Mouse (Mus musculus) right cerebral cortex, postnatal 14 days (tissue): Measurements from ENCODE around the gene Sarnp.

Experiments
- DNase-seq: peaks from one replicate; pipeline ENCODE4 v3.0.0; 2022

Sarnp gene

DNA sequence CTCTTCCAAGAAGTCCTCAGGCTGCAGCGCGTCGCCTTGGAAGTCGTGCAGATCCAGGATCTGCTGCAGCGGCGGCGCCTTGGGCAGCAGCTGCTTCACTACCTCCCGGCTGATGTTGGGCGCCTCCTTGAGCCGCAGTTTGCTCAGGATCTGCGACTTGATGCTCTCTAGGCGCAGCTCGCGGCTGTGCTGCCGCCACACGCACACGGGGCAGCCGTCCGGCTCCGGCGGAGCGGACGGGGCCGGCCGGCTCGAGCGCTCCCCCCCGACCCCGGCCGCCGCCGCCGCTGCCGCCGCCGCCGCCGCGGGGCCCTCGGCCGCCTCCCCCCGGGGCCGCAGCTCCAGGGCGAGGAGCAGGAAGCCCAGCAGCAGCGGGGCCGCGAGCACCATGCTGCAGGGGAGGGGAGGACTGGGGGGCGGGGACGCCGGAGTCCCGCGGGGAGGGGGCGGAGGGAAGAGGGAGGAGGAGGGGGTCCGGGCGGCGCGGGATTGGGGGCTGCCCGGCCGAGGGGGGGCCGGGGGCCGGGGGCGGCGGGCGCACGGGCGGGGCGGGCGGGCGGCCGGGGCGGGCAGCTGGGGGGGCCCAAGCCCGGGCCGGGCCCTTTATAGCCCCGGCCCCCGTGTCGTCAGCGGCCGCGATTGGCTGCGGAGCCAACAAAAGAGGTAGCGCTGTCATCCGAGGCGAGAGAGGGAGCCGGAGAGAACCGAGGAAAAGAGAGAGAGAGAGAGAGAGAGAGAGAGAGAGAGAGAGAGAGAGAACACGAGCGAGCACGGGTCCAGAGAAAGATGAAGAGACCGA is 74.4 kb downstream of the Sarnp start, which contains the start of gene Gdf11:
Gdf11 (minus strand) TSS at position 423 of the 799 bp plus-strand sequence.
- DNase-seq = peak; percentile 56

DNA sequence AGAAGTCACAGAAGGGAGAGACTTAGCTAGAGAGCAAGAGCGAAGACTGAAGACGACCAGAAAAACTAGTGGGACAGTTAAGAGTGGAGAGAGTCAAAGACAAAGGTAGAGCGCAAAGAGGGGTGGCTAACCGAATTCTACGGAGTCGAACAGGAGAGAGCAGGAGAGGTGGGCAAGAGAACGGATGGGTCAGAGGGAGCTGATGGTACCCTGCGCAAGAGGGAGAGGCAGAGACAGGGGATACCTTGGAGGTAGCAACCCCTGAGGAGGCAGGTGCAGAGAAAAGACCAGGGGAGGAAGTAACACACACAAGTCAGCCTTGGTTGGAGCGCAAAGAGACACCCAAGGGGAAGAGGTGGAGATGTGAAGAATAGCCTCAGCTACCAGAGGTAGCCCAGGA is 75.1 kb downstream of the Sarnp start:
- no peak for DNase-seq

DNA sequence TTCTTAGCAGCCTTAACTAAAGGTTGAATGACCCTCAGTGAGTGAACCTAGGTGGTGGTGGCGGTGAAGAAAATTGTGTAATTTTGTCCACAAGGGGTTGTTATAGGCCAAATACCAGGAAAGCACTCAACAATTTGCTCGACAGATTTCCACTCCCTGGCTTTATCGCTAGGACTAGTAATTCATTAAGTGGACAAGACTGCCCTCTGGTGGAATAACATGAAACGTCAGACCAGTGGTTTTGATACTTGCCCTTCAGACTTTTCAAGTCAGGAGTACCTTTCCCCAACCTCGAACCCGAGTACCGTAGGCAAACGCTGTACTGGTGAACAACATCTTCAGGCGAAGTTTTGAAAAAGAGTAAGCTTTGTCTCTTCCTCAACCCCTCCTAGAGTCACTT is 78.3 kb downstream of the Sarnp start:
- peak; percentile 58 for DNase-seq

DNA sequence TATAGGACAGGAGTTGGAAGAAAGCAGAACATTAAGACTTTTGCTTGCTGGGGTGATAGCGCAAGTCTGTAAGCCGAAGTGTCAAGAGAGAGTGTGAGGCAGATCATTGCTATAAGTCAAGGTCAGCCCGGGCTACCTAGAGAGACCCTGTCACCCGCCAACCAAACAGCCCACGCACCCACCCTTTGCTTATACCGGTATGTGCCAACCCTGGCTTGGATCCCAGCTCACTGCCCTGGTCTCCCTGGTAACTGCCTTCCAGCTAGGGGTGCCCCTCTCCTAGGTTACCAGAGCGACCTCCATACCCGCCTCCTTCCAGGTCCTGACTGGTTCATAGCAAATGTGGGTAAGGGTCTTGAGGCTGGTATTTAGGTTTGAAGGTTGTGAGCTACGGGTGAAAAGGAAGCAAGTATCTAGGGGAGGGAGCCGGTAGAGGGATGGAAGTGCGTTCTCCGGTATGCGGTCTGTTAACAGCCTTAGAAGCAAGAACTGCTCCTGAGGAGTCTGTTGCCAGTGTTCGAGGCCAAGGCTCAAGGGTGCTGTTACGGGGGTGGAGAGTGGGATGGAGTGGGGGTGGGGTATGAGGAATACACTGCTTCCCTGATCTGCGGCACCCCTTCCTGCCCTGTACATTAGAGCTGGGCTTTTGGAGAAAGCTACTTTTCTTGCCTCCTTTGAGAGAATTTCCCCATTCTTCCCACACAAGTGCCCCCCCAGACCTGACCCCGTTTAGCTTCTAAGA is 79.0 kb downstream of the Sarnp start:
- peak; percentile 64 for DNase-seq

DNA sequence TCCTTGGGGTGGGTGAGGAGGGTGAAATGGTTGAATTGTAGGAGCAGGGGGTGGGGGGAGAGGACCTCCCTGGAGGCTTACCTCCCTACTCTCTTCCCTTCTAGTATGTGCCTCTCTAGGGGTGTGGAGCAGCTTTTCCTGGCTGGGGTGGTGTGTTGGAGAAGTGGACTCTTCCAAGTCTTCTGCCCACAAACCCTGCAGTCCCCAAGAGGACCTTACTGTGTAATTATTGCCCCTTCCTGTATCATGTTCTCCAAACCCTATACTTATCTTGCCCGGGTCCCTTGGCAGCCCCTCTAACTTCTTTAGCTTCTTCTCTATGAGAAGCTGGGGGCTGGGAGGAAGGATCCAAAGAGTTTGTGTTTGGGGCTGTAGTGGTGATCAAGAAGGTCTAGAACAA is 79.7 kb downstream of the Sarnp start:
- no peak for DNase-seq

DNA sequence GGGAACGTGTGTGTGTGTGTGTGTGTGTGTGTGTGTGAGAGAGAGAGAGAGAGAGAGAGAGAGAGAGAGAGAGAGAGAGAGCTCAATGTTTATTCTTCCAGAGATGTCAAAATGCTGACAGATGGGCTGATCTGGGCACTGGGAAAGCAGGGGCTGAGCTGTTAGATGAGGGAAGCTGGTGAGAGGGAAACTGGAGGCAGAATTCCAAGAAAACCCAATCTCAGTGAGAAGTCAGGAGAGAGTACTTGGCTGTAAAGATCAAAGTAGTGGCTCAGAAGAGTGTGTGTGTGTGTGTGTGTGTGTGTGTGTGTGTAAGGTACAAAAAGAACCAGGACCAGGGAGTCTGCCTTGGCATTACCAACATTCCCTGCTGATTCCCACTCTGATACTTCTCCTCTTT is 80.4 kb downstream of the Sarnp start:
- DNase-seq = no peak

DNA sequence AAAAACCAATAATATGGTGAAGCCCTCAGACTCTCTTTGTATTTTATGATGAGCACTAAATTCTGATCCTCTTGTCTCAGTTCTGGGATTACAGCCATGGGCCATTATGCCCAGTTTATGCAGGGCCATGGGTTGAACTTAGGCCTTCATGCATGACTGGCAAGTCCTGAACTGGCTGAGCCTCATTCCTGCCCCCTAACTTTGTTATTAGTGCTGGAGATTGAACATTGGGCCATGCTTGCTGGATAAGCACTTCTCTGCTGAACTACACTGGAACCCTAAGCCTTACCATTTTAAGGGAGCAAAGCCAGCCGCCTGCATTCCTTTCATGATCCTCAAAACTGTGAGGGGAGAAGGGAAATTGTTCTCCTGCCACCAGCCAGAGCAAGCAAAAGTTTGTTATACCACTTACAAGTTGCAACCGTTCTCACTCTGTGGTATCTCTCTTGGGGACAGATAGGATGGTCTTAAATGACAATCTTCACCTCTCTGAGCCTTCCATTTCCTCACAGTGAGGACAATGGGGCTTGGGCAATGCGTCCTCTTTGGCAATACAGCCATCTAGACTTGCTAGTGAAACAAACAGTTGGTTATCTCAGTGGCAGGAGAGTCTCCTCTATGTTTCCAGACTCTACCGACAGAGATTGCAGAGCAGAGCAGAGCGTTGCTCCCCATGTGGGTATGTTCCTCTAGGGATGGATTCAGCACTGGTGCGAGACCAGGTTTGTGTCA is 82.8 kb downstream of the Sarnp start:
- DNase-seq = no peak

DNA sequence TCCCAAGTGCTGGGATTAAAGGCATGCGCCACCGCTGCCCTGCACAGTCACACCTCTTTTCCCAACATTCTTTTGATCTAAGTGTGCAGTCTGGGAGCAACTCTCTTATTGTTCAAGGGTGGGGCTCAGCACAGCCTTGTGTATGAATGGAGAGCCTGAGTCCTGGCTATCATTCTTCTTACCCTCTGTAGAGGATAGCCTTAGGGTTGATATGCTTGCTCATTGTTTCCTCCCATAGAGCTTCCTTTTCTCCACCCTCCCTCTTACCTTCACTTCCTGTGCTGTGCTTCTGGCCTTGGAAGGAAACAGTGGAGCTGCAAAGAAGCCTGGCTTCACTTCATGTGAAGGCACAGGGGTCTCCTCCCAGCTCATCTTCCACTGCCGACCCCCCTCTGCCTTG is 83.6 kb downstream of the Sarnp start, which contains the start of gene Cd63:
Cd63 (plus strand) TSS at position 292 of the 400 bp plus-strand sequence.
- no peak for DNase-seq

DNA sequence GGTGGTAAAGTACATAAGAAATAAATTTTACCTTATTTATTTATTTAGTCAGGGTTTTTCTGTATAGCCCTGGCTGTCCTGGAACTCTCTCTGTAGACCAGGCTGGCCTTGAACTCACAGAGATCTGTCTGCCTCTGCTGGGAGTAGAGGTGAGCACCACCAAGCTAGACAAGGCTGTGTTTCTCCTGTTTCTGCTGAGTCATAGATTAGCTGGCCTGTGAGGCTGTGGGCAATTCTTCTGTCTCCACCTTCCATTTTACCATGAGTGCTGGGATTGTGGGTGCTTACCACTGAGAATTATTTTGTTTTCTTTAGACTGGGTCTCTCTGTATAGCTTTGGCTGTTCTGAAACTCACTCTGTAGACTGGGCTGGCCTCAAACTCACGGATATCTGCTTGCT is 84.3 kb downstream of the Sarnp start:
- no peak for DNase-seq

DNA sequence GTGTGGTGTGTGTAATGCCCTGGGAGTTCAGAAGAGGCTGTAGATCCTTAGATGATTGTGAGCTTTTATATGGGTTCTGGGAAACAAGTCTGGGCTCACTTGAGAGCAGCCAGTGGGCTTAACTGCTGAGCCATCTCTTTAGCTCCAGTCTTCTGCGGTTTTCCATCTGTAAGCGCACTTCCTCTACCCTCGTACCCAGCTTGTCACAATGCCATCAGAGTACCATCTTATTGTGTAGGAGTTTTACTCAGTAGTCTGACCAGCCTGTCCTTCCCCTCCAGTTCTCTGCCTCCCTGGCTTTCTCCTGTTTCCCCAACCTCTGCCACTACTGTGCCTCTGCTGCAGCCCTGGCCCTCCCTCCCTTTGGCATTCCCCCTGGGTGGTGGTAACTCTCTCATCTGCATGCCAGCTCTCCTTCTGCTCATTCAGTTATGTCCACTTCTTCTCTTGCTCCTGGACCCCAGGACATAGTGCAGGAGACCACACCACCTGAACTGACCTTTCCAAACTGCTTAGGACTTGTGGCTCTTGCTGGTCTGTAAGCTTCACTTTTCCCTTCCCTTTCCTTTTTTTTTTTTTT is 85.4 kb downstream of the Sarnp start:
- no peak for DNase-seq

DNA sequence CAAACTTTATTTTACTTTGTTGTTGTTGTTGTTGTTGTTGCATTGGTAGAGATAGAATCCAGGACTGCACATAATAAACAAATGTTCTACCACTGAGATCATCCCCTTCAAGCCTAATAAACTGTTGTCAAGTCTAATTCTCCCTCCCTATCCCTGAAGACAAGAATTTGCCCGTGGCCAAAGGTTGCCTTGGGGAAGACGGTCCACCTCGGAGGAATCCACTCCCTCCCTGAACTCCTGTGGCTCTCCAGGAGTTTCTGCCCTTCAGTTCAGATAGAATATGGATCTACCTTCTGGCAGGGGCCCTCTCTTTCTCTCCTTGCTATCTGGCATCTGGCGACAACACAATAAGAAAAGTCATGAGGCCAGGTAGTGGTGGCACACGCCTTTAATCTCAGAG is 87.7 kb downstream of the Sarnp start:
- no peak for DNase-seq

DNA sequence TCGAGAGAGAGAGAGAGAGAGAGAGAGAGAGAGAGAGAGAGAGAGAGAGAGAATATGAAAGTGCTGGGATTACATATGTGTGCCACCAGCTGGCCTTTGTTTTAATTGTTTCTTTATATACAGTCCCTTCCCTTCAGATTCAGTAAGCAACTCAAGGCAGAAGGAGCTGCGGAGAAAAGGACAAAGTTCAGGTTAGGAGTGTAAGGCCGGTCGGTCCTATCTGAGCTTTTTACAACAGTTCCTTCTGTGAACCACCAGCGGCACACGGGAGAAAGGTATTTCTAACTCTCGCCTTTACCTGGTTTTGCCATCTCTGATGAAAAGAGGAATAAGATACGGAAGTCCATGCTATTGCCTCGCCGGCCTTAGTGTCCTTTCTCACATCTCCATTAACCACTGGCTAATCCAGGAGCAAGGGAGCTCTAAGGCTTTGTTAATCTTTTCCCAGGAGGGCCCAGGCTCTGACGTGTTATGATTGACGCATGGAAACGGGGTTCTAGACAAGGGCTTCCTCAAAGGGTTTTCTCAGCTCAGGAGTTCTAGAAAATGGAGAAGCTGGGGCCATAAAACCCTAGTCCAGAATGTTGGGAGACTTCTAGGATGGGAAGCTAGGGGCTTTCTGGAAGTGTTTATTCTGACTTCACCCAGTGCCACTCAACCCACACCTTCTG is 91.8 kb downstream of the Sarnp start:
- DNase-seq = no peak

DNA sequence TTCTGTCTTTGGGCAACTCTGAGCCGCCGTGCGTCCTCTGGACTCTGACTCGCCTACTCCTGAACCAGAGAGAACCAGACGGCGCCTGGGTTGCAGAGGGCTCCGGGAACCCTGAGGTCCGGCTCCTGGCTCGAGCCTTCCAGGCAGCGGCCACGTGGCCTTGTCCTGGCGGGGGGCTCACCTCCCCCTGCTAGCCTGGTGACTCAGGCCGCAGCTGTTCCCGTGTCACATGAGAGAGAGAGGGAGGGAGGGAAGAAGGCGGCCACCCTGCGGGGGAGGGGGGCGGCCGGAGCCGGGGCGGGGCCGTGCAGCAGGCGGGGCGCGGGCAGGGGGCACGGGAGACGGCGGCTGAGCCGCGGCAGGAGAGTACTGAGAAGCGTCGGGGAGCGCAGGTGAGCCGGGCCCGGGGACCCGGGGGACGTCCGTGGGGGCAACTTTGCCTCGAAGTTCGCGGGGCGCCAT is 92.5 kb downstream of the Sarnp start:
- DNase-seq = peak; percentile 65

DNA sequence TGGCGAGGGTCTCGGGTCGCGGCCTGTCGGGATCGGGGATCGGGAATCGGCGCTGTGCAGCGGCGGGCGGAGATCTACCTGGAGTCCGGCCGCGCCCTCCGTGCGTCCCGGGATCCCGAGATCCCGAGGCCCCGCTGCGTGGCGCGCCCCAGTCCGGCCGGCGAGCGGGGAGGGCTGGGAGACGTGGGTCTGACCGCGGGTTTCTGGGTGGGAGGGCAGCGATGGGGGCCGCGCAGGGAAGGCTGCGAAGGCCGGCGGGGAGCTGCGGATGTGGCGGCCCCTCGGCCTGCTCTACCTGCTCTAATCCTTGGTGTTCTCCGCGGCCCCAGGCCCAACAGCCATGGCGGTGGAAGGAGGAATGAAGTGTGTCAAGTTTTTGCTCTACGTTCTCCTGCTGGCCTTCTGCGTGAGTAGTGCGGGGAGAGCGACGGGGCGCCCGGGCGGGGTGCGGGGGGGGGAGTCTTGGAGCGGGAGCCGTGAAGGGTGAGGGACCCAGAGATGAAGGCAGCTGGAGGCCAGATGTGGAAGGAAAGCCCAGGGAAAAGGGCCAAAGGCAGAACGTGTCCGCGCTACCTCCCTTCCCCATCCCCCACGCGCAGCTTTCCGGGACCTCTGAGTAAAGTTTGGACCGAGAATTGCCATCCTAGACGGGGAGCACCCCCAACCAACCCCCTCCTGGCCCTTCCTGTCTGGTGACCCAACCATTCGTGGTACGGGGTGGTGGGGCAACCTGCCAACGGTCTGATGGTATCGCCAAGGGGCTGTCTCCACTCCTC is 93.1 kb downstream of the Sarnp start:
- peak; percentile 62 for DNase-seq

DNA sequence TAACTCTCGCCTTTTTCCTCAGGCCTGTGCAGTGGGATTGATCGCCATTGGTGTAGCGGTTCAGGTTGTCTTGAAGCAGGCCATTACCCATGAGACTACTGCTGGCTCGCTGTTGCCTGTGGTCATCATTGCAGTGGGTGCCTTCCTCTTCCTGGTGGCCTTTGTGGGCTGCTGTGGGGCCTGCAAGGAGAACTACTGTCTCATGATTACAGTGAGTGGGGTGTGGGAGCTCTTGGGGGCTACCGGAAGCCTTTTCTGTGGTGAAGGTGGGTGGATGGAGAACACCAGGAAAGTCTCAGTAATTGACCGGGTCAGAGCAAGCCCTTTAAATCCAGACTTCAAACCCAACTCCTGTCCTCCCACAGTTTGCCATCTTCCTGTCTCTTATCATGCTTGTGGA is 94.3 kb downstream of the Sarnp start:
- DNase-seq = no peak

DNA sequence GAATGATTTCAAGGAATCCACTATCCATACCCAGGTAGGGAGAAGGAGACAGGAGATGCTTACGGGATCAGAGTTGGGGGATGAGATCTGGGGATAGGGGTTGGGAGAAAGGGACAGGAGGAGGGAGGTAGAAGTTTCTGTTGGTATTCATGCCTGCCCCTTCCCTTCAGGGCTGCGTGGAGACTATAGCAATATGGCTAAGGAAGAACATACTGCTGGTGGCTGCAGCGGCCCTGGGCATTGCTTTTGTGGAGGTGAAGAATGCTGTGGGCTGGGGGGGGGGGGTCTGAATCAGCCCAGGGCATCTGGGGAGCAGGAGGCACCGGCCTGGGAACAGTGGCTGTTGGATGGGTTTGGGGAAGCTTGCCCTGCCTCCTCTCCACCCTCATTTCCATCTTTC is 95.1 kb downstream of the Sarnp start:
- no peak for DNase-seq

DNA sequence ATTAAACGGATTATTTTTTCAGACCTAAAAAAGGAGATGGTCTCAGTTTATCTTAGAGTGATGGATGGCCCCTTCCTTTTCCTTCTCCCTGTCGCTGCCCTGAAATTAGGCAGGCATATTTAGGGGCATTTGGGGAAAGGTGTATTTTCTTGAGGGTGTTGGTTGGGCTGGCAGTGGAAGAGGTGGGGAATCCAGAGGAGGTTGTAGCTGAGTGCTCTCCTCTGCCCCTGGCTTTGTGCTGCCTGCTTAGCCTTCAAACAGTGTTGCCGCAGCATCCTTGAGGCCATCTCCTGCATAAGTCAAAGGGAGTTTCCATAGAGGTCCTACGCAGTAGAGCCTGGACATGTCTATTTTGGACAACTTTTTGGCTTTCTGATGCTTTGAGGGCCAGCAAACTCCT is 95.7 kb downstream of the Sarnp start:
- no peak for DNase-seq

DNA sequence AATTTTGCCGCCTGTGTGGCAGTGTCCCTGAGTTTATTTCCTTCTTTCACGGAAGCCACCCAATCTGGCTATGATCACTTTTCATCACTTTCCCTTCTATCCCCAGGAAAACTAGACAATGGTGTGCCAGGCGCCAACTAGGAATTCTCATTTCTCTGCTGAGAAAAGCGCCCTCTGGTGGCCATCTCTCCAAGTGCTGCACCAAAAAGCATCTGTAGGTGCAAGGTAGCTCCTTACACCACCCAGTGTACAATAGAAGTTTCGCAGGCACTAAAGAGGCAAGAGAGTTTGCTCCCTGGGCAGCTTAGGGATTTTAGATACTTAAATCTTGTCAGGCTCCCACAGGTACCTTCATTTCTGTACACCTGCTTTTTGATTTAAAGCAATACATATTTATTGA is 96.1 kb downstream of the Sarnp start:
- peak; percentile 92 for DNase-seq

DNA sequence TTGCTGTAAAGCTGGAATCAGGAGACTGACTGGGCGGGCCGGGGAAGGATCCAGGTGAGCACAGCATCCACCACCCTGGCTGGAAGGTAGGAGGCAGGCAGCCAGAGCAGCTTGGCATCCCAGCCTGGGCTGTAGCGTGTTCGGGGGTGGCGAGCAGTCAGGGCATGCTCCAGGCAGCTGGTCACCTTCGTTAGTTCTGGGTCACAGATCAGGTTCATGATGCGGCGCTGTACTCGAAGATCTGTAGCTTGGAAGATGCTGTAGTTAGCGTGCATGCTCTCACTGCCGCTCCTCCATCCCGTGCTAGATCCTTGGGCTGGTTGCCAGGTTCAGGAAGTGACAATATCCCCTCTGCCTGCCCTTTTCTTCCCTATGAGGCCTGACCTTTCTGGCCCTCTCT is 96.6 kb downstream of the Sarnp start:
- DNase-seq = no peak

DNA sequence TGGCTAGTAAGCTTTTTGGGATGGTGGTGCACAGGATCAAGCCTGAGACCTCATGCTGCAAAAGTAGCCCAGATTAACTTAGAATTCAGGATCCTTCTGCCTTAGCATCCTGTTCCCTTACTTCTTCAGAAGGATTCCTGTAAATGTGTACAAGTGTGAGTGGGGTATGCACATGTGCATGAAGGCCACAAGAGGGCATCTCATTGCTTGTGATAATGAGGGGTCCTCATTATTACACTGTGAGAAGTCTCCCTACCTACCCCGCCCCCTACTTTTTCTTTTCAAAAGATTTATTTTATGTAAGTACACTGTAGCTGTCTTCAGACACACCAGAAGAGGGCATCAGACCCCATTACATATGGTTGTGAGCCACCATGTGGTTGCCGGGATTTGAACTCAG is 98.4 kb downstream of the Sarnp start:
- DNase-seq = no peak

DNA sequence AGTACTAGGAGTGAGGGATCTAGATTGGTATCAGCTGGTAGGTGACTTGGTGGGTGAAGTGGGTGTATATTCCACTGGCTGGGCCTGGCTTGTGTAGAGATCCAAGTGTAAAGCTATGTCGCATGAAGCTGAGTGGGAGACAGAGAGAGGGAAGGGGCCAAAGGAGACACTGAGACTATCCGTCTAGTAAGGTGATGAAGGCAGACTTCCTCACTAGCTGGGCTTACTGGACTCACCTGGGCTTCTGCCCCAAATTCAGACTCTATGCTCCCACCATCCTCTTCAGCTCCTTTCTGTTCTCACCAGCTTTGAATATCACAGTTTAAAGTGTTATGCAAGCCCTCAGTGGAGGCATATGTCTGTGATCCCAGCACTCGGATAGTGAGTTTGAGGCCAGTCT is 99.5 kb downstream of the Sarnp start:
- DNase-seq = no peak

DNA sequence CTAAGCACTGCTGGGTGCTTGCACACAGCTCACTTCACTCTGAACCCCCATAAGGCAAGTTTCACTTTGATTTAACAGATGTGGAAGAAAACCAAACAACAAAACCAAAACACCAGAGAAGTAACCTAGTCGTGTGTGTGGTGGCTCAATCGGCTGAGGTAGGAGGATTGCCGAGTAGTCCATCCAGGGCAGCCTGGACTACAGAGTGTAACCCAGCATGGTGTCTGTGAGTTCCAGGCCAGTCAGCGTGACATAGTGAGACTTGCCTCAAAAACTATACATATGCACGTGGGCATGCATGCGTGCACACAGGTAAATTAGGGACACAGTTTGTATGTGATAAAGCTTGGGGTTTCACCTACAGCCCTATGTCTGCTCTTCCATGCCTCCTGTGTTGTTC is 100.3 kb downstream of the Sarnp start:
- DNase-seq = no peak
